Mouse (Mus musculus): ENCODE measurements around the gene Pak1.

- TF ChIP-seq CTCF (IDR thresholded peaks at IDR 0.05; ENCODE audit: control insufficient read depth, insufficient read depth, insufficient replicate concordance, low read depth, low read length) (no peak), POLR2A (IDR thresholded peaks at IDR 0.05; ENCODE audit: control insufficient read depth, low read depth, low read length) (no peak)
Measured at GRCm38 (mm10) chr7:97803116-97803515, 14.8 kb downstream of the Pak1 start.

Data from testis, adult 2 months (tissue).